Mouse (Mus musculus) heart, embryonic 16.5 days (tissue): Measurements from ENCODE around the gene Treml4. TPM values are rescaled to one million over a fixed set of nuclear protein-coding genes. Genes with fewer than 3 reads are reported as not detected.

Experiments used
- ATAC-seq: fragments of 200-750 bp; cut with Nextera tagmentation; replicated peaks from 2 replicates; pipeline ENCODE4 v1.8.0; 2017; ENCODE audit warnings: moderate number of reproducible peaks; ENCODE audit not compliant: insufficient read depth, low FRiP score; ENCODE audit errors: extremely low read depth
- H3K27ac ChIP-seq: fragments of 300-500 bp; sonication (generic); 2 replicates; pipeline ENCODE4 v1.5.1; 2014; ENCODE audit warnings: mild to moderate bottlenecking, low read length, control low read depth, moderate library complexity
- H3K27me3 ChIP-seq: fragments of 300-500 bp; sonication (generic); 2 replicates; pipeline ENCODE4 v1.6.1; 2014; ENCODE audit warnings: low read length, mixed read lengths; ENCODE audit not compliant: control insufficient read depth, insufficient read depth
- H3K36me3 ChIP-seq: fragments of 300-500 bp; sonication (generic); 2 replicates; pipeline ENCODE4 v1.6.1; 2014; ENCODE audit not compliant: control insufficient read depth, insufficient read depth
- H3K4me1 ChIP-seq: fragments of 300-500 bp; sonication (generic); 2 replicates; pipeline ENCODE4 v1.6.1; 2014; ENCODE audit warnings: low read length, mixed read lengths; ENCODE audit not compliant: control insufficient read depth, insufficient read depth
- H3K4me2 ChIP-seq: fragments of 300-500 bp; sonication (generic); 2 replicates; pipeline ENCODE4 v1.6.1; 2014; ENCODE audit warnings: low read depth, mild to moderate bottlenecking, control low read depth, low read length
- H3K4me3 ChIP-seq: fragments of 300-500 bp; sonication (generic); 2 replicates; pipeline ENCODE4 v1.5.1; 2014; ENCODE audit warnings: mild to moderate bottlenecking, control low read depth, low read length
- H3K9ac ChIP-seq: fragments of 300-500 bp; sonication (generic); 2 replicates; pipeline ENCODE4 v1.6.1; 2014; ENCODE audit warnings: low read length, control low read depth
- H3K9me3 ChIP-seq: fragments of 300-500 bp; sonication (generic); replicated peaks from 2 replicates; pipeline ENCODE4 v1.6.1; 2016; ENCODE audit warnings: low read length; ENCODE audit not compliant: control insufficient read depth
- WGBS: fragments of 180-500 bp; shearing (Covaris S2); extraction: QIAGEN DNeasy Blood & Tissue Kit; methylation state at CpG from one replicate; pipeline ENCODE4 v1.1.7; 2014; 5-methylcytosine and 5-hydroxymethylcytosine counted together
- polyA plus RNA-seq: library from polyadenylated mRNA; unstranded; fragments of >200 nt; fragmentation: Nextera tagmentation; extraction: Ambion mirVana; gene quantifications from 2 replicates; pipeline ENCODE4 v1.2.1, GENCODE M21; 2015

Gene Treml4
- polyA plus RNA-seq, 1 experiment from 2014 or later, result 0.21 TPM

GRCm38 (mm10) chr17:48249039-48249438 is 15.1 kb upstream of the Treml4 start:
- H3K4me3 ChIP-seq, result no peak overlapping the region
- H3K4me1 ChIP-seq, result no peaks in the 10 kb centered on the region
- no peaks in the 10 kb centered on the region for H3K27me3 ChIP-seq
- no peaks in the 10 kb centered on the region for H3K9me3 ChIP-seq
- H3K9ac ChIP-seq, result no peak overlapping the region
- no peak for ATAC-seq
- H3K36me3 ChIP-seq, result no peaks in the 10 kb centered on the region
- H3K4me2 ChIP-seq, result no peak overlapping the region
- H3K27ac ChIP-seq, result no peak overlapping the region

GRCm38 (mm10) chr17:48249501-48249900 is 14.6 kb upstream of the Treml4 start:
- H3K9ac ChIP-seq, result no peak overlapping the region
- no peaks in the 10 kb centered on the region for H3K27me3 ChIP-seq
- H3K9me3 ChIP-seq, result no peaks in the 10 kb centered on the region
- H3K4me1 ChIP-seq, result no peaks in the 10 kb centered on the region
- ATAC-seq, result no peak
- 71% methylated on average over 11 of the region's 11 CpGs for WGBS
- H3K4me3 ChIP-seq, result no peak overlapping the region
- H3K36me3 ChIP-seq, result no peaks in the 10 kb centered on the region
- H3K4me2 ChIP-seq, result no peak overlapping the region
- H3K27ac ChIP-seq, result no peak overlapping the region

- Histone ChIP-seq H3K9me3 (no peaks in the 10 kb centered on the region), H3K27ac (no peak overlapping the region), H3K4me2 (no peak overlapping the region), H3K4me1 (no peaks in the 10 kb centered on the region), H3K36me3 (no peaks in the 10 kb centered on the region), H3K27me3 (no peaks in the 10 kb centered on the region), H3K9ac (no peak overlapping the region), H3K4me3 (no peak overlapping the region)
- 79% methylated on average over 7 of the region's 7 CpGs for WGBS
- ATAC-seq, result no peak
Measured at GRCm38 (mm10) chr17:48250631-48251030, 13.5 kb upstream of the Treml4 start.

- no peak overlapping the region for H3K4me2 ChIP-seq
- no peak overlapping the region for H3K4me3 ChIP-seq
- H3K4me1 ChIP-seq, result no peaks in the 10 kb centered on the region
- ATAC-seq, result no peak
- H3K9me3 ChIP-seq, result peaks cover 11% of the 10 kb centered on the region
- no peaks in the 10 kb centered on the region for H3K36me3 ChIP-seq
- H3K27me3 ChIP-seq, result no peaks in the 10 kb centered on the region
- H3K9ac ChIP-seq, result no peak overlapping the region
- no peak overlapping the region for H3K27ac ChIP-seq
Measured at GRCm38 (mm10) chr17:48256575-48256974, 7.5 kb upstream of the Treml4 start.

GRCm38 (mm10) chr17:48261868-48262267 is 2.2 kb upstream of the Treml4 start:
- no peaks in the 10 kb centered on the region for H3K4me1 ChIP-seq
- WGBS, result 65% methylated on average over 2 of the region's 2 CpGs

GRCm38 (mm10) chr17:48264662-48265061 is 567 bp downstream of the Treml4 start:
- no peak overlapping the region for H3K27ac ChIP-seq
- WGBS, result 79% methylated on average over 7 of the region's 7 CpGs
- H3K36me3 ChIP-seq, result no peaks in the 10 kb centered on the region
- peaks cover 2% of the 10 kb centered on the region for H3K9me3 ChIP-seq
- H3K9ac ChIP-seq, result no peak overlapping the region
- H3K4me1 ChIP-seq, result no peaks in the 10 kb centered on the region
- H3K27me3 ChIP-seq, result no peaks in the 10 kb centered on the region
- no peak overlapping the region for H3K4me3 ChIP-seq
- ATAC-seq, result no peak
- H3K4me2 ChIP-seq, result no peak overlapping the region

More at GRCm38 (mm10) chr17:48261868-48262267, 2.2 kb upstream of the Treml4 start:
- ATAC-seq, result no peak
- no peaks in the 10 kb centered on the region for H3K36me3 ChIP-seq
- H3K4me2 ChIP-seq, result no peak overlapping the region
- no peak overlapping the region for H3K9ac ChIP-seq
- H3K27ac ChIP-seq, result no peak overlapping the region
- H3K9me3 ChIP-seq, result peaks cover 11% of the 10 kb centered on the region
- no peaks in the 10 kb centered on the region for H3K27me3 ChIP-seq
- no peak overlapping the region for H3K4me3 ChIP-seq

- Histone ChIP-seq H3K4me3 (no peak overlapping the region), H3K27ac (no peak overlapping the region)
- ATAC-seq, result no peak
Measured at GRCm38 (mm10) chr17:48266138-48266537, 2.0 kb downstream of the Treml4 start.

GRCm38 (mm10) chr17:48266610-48267304 is 2.7 kb downstream of the Treml4 start:
- no peak overlapping the region for H3K9ac ChIP-seq
- no peaks in the 10 kb centered on the region for H3K9me3 ChIP-seq
- H3K27ac ChIP-seq, result no peak overlapping the region
- 46% methylated on average over 2 of the region's 2 CpGs for WGBS
- H3K4me2 ChIP-seq, result no peak overlapping the region
- H3K27me3 ChIP-seq, result no peaks in the 10 kb centered on the region
- no peak for ATAC-seq
- H3K36me3 ChIP-seq, result no peaks in the 10 kb centered on the region
- no peak overlapping the region for H3K4me3 ChIP-seq
- H3K4me1 ChIP-seq, result no peaks in the 10 kb centered on the region

More at GRCm38 (mm10) chr17:48266138-48266537, 2.0 kb downstream of the Treml4 start:
- Histone ChIP-seq H3K4me1 (no peaks in the 10 kb centered on the region), H3K36me3 (no peaks in the 10 kb centered on the region), H3K27me3 (no peaks in the 10 kb centered on the region), H3K9ac (no peak overlapping the region), H3K4me2 (no peak overlapping the region), H3K9me3 (no peaks in the 10 kb centered on the region)
- 46% methylated on average over 2 of the region's 2 CpGs for WGBS

GRCm38 (mm10) chr17:48267591-48267990 is 3.5 kb downstream of the Treml4 start:
- no peaks in the 10 kb centered on the region for H3K9me3 ChIP-seq
- no peaks in the 10 kb centered on the region for H3K4me1 ChIP-seq
- H3K9ac ChIP-seq, result no peak overlapping the region
- no peak overlapping the region for H3K4me3 ChIP-seq
- WGBS, result 74% methylated on average over 1 of the region's 1 CpGs
- H3K4me2 ChIP-seq, result no peak overlapping the region
- no peak for ATAC-seq
- H3K27ac ChIP-seq, result no peak overlapping the region
- H3K27me3 ChIP-seq, result no peaks in the 10 kb centered on the region
- no peaks in the 10 kb centered on the region for H3K36me3 ChIP-seq
